Mouse (Mus musculus): ENCODE measurements at regions not wholly inside any gene's neighbourhood (a gene's known extent, or its start where the extent isn't known, plus 50 kb on each side); places are given as distances from the start of the nearest gene placed in this dataset.

DNA sequence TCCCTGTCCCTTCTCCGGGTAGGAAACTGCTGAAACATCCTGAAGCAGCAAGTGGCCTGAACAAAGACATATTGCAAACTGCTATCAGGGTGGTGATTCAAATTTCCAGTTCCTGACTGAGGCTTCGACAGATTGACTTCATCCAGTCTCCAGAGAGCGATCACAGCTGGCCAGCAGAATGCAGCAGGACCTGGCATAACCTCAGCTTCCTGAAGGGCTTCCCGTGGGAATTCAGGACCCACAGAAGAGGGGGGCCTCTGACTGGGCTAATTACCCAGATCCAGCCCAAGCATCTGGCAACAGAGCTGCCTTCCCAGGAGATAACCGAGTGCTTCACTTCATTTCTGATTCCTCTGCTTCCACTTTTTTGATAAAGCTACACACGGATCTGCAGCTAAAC, 297.2 kb upstream of the Chl1 start:
- TF ChIP-seq MAZ (IDR thresholded peaks at IDR 0.05; ENCODE audit: low read depth, low read length) (no peak), CTCF (IDR thresholded peaks at IDR 0.05 in 2 of 3, conservative IDR thresholded peaks at IDR 0.05 in 1 of 3; ENCODE audit: control insufficient read depth in 1 of 3, insufficient read depth in 1 of 3, low read depth in 2 of 3, low read length in 3 of 3, poor library complexity in 1 of 3, severe bottlenecking in 1 of 3) (no peak), E2F4 (IDR thresholded peaks at IDR 0.05; ENCODE audit: borderline replicate concordance, low read depth, low read length) (no peak), TAL1 (IDR thresholded peaks at IDR 0.05; ENCODE audit: low read length) (no peak), NRF1 (IDR thresholded peaks at IDR 0.05; ENCODE audit: insufficient read depth, low read depth, low read length, poor library complexity, severe bottlenecking) (no peak), MXI1 (IDR thresholded peaks at IDR 0.05; ENCODE audit: low read depth, low read length) (no peak), EP300 (IDR thresholded peaks at IDR 0.05; ENCODE audit: low read depth in 1 of 2, low read length in 2 of 2) (no peak), MYC (IDR thresholded peaks at IDR 0.05; ENCODE audit: low read depth, low read length) (no peak), NELFE (IDR thresholded peaks at IDR 0.05; ENCODE audit: low read depth, low read length) (no peak)

Measured in MEL (cell line).